Mouse (Mus musculus) mesoderm, embryonic 11.5 days (tissue): ENCODE measurements around the gene Mrgprx2.
"Not testable (repeated sequence)": the region's sequence is repeated elsewhere in the genome, so short reads cannot be mapped to it uniquely, and the experiment has no call there.

ENCODE experiments used
- DNase-seq: peaks from one replicate; pipeline ENCODE4 v3.0.0-alpha.2; 2012; ENCODE audit warnings: low read depth, low spot score

Mrgprx2 gene

DNA sequence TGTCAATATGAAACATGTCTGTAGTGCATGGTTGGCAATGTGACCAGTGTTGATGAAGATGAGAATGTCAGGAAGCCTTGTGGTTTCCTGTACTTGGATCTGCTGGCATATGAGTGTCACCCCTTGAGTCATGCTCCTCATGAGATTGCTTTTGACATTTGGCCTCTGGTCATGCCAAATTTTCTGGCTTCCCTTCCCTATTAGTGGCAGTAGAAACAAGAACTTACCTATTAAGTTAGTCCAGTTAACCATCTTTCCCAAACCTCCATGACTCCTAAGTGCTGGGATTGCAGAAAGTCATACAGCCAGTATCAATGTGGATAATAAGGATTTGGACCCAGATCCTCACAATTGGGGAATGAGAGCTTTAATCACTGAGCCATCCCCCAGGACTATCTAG lies at the start of gene Mrgprx2:
Gene Mrgprx2, minus strand, starts transcription at position 101 of the 400 bp plus-strand sequence.
- DNase-seq = no peak

DNA sequence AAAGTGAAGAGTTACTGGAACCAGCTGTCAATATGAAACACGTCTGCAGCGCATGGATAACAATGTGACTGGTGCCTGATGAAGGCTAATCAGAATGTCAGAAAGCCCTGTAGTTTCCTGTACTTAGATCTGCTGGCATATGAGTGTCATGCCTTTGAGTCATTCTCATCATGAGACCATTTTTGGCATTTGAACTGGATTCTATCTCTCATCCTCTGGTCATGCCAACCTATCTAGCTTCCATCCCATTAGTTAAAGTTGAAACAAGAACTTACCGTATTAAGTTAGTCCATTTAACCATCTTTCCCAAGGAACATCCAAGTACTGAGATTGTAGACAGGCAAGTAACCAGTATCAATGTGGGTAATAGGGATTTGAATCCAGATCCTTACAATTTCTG lies 42.9 kb downstream of the Mrgprx2 start, which contains the start of gene Mrgprb1:
Gene Mrgprb1, minus strand, starts transcription at position 101 of the 400 bp plus-strand sequence.
- DNase-seq = no peak

DNA sequence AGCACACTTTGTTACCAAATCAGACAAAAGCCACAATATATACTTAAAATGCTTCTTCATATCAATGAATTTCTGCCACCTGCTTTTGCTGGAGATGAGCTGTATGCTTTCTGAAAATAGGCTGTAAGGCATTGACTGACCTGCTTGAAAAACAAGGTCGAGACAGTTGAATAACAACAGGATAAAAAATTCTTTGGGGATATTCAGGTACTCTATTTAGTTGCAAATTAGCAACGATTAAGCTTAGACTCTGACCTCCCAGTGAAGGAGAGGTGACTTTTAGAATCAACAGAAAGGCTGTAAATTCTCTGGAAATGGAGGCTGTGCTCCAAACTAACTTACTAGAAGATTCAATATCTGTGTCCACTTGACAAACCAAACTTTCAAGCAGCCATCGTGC lies 62.5 kb downstream of the Mrgprx2 start:
- DNase-seq = no peak

DNA sequence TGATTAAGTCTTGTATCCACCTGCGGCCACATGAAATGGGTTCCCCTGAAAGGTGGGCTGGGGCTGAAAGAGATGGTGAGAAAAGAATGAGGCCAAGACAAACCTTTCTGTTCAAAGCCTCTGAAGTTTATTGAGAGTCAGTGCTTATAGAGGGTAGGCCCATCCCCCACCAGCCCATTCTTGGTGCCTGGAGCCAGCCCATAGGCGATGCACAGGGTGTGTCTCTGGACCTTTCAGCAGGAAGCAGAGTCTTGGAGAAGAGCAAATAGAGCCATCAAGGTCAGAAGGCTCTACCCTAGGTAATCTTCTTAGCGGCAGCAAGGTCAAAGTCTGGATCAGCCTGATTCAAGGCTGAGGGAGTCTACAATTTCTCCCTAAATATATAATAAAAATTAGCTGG lies 63.2 kb downstream of the Mrgprx2 start:
- not testable (repeated sequence) for DNase-seq
